In the genomic region with DNA sequence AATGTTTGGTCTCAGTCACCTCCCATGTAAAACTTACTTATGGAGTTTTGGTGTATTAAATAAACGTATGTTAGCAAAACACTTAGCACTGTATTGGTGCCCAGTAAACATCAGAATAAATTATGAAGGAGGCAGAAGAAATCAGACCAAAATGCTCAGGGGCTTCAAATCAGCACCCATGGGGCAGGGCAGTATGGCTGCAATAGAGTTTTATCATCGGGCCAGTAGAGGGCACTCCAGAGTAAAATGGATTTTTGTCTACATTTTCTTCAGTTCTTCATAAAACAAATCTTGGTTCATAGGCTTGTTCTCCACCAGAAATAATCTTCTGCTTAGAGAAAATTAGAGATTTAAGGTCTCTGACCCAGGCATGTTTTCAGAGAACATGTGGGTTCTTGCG, we compare ENCODE assay signal across 8 mouse cellular contexts.
DNase-seq lines count a peak whose midpoint lies in the region; ATAC-seq and TF ChIP-seq lines count a peak whose summit lies in the region.

No protein-coding gene starts in this region.

- no peak overlapping the region for H3K27ac ChIP-seq in forebrain, embryonic 13.5 days
- no peak overlapping the region for H3K27ac ChIP-seq in forebrain, embryonic 15.5 days (replicated peaks)
- no peak overlapping the region for H3K27ac ChIP-seq in liver, embryonic 14.5 days
- no peak overlapping the region for H3K27ac ChIP-seq in liver, embryonic 12.5 days
- no peak overlapping the region for H3K27ac ChIP-seq in MEL (ENCODE audit: control insufficient read depth, low read depth, low read length)
- H3K27ac ChIP-seq in lung, postnatal 0 days (ENCODE audit: low read length), result no peak overlapping the region

- peaks cover 7% of the 10 kb centered on the region; the same call in 1 of the 2 replicates for H3K36me3 ChIP-seq in forebrain, embryonic 13.5 days (ENCODE audit: poor library complexity, severe bottlenecking)
- no peaks in the 10 kb centered on the region for H3K36me3 ChIP-seq in forebrain, embryonic 15.5 days
- H3K36me3 ChIP-seq in liver, embryonic 14.5 days (replicated peaks; ENCODE audit: control insufficient read depth, insufficient read depth, low read depth), result no peaks in the 10 kb centered on the region
- H3K36me3 ChIP-seq in liver, embryonic 12.5 days, result no peaks in the 10 kb centered on the region
- H3K36me3 ChIP-seq in MEL (ENCODE audit: control insufficient read depth in 1 of 2, insufficient read depth in 2 of 2, low read length in 2 of 2), result no peaks in the 10 kb centered on the region
- H3K36me3 ChIP-seq in lung, postnatal 0 days (ENCODE audit: insufficient read depth, low read length), result no peaks in the 10 kb centered on the region

- H3K4me3 ChIP-seq in forebrain, embryonic 13.5 days, result no peak overlapping the region
- H3K4me3 ChIP-seq in forebrain, embryonic 15.5 days, result no peak overlapping the region
- no peak overlapping the region for H3K4me3 ChIP-seq in liver, embryonic 14.5 days (ENCODE audit: insufficient read depth in 1 of 2, low read depth in 2 of 2, low read length in 2 of 2)
- no peak overlapping the region for H3K4me3 ChIP-seq in liver, embryonic 12.5 days
- no peak overlapping the region for H3K4me3 ChIP-seq in MEL (ENCODE audit: control insufficient read depth in 1 of 2, insufficient read depth in 1 of 2, low read depth in 2 of 2, low read length in 2 of 2)
- no peak overlapping the region for H3K4me3 ChIP-seq in lung, postnatal 0 days (ENCODE audit: low read depth, low read length)

- no peaks in the 10 kb centered on the region for H3K79me2 ChIP-seq in MEL (ENCODE audit: control insufficient read depth, insufficient read depth, low read length, poor library complexity)

- TF ChIP-seq POLR2A in MEL (IDR thresholded peaks at IDR 0.05; ENCODE audit: control insufficient read depth in 1 of 2, insufficient read depth in 1 of 2, low read depth in 1 of 2, low read length in 2 of 2, poor library complexity in 1 of 2), result no peak

- no peak for TF ChIP-seq EP300 in liver, embryonic 14.5 days (IDR thresholded peaks at IDR 0.05; ENCODE audit: low read depth)
- TF ChIP-seq EP300 in MEL (IDR thresholded peaks at IDR 0.05; ENCODE audit: low read depth in 1 of 2, low read length in 2 of 2), result no peak
- TF ChIP-seq EP300 in lung, postnatal 0 days (IDR thresholded peaks at IDR 0.05), result no peak

- H3K9ac ChIP-seq in forebrain, embryonic 13.5 days, result no peak overlapping the region
- no peak overlapping the region for H3K9ac ChIP-seq in forebrain, embryonic 15.5 days (replicated peaks)
- H3K9ac ChIP-seq in liver, embryonic 14.5 days (replicated peaks), result no peak overlapping the region
- H3K9ac ChIP-seq in liver, embryonic 12.5 days, result no peak overlapping the region
- no peak overlapping the region for H3K9ac ChIP-seq in MEL (ENCODE audit: control insufficient read depth, low read depth, low read length, poor library complexity, severe bottlenecking)
- H3K9ac ChIP-seq in lung, postnatal 0 days (replicated peaks; ENCODE audit: low read depth), result no peak overlapping the region

- no peaks in the 10 kb centered on the region for H3K4me1 ChIP-seq in forebrain, embryonic 13.5 days
- H3K4me1 ChIP-seq in forebrain, embryonic 15.5 days, result no peaks in the 10 kb centered on the region
- H3K4me1 ChIP-seq in liver, embryonic 14.5 days (replicated peaks; ENCODE audit: control insufficient read depth in 2 of 2, insufficient read depth in 2 of 2, low read length in 1 of 2), result no peaks in the 10 kb centered on the region
- H3K4me1 ChIP-seq in liver, embryonic 12.5 days, result no peaks in the 10 kb centered on the region
- peaks cover 0 to 2% of the 10 kb centered on the region in 2 experiments; a peak in 1 of 4 replicates for H3K4me1 ChIP-seq in MEL (ENCODE audit: control insufficient read depth in 1 of 2, insufficient read depth in 2 of 2, low read length in 2 of 2)
- H3K4me1 ChIP-seq in lung, postnatal 0 days (ENCODE audit: insufficient read depth, low read depth, low read length), result no peaks in the 10 kb centered on the region

- 0 out of 2 replicates have a peak, but pooled peaks have one; percentile 51 for ATAC-seq in forebrain, embryonic 13.5 days
- no peak for ATAC-seq in forebrain, embryonic 15.5 days (replicated peaks)
- no peak for ATAC-seq in liver, embryonic 14.5 days (ENCODE audit: insufficient read depth)
- no peak for ATAC-seq in liver, embryonic 12.5 days
- ATAC-seq in lung, postnatal 0 days, result no peak
- no peak for ATAC-seq in megakaryocyte-erythroid progenitor cell, adult 5-6 weeks (replicated peaks; ENCODE audit: low FRiP score, low TSS enrichment, poor library complexity, severe bottlenecking)

- 29% methylated on average over 3 of the region's 3 CpGs for WGBS in forebrain, embryonic 13.5 days
- 30% methylated on average over 3 of the region's 3 CpGs for WGBS in forebrain, embryonic 15.5 days
- 16% methylated on average over 3 of the region's 3 CpGs for WGBS in liver, embryonic 14.5 days (ENCODE audit: insufficient replicate concordance)
- 19% methylated on average over 3 of the region's 3 CpGs for WGBS in liver, embryonic 12.5 days (ENCODE audit: insufficient replicate concordance)
- 17% methylated on average over 3 of the region's 3 CpGs for WGBS in lung, postnatal 0 days

- DNase-seq in liver, embryonic 14.5 days (ENCODE audit: low read depth in 3 of 3, low spot score in 3 of 3), result no peak
- DNase-seq in MEL (ENCODE audit: low read depth, low spot score), result peak; percentile 49
- no peak for DNase-seq in lung, postnatal 0 days (ENCODE audit: low spot score)
- DNase-seq in ovary, postnatal 14 days (ENCODE audit: low spot score), result no peak

- no peaks in the 10 kb centered on the region for H3K9me3 ChIP-seq in forebrain, embryonic 13.5 days (replicated peaks)
- no peaks in the 10 kb centered on the region for H3K9me3 ChIP-seq in forebrain, embryonic 15.5 days
- H3K9me3 ChIP-seq in liver, embryonic 14.5 days (ENCODE audit: control insufficient read depth, low read length), result no peaks in the 10 kb centered on the region
- H3K9me3 ChIP-seq in liver, embryonic 12.5 days (replicated peaks), result no peaks in the 10 kb centered on the region
- no peaks in the 10 kb centered on the region for H3K9me3 ChIP-seq in MEL (replicated peaks; ENCODE audit: insufficient read depth, low read length)
- H3K9me3 ChIP-seq in lung, postnatal 0 days (ENCODE audit: low read length), result no peaks in the 10 kb centered on the region

- TF ChIP-seq RAD21 in MEL (IDR thresholded peaks at IDR 0.05; ENCODE audit: low read depth, low read length), result peak; percentile 50

- H3K4me2 ChIP-seq in forebrain, embryonic 13.5 days, result no peak overlapping the region
- H3K4me2 ChIP-seq in forebrain, embryonic 15.5 days (replicated peaks), result no peak overlapping the region
- H3K4me2 ChIP-seq in liver, embryonic 14.5 days (ENCODE audit: low read depth), result no peak overlapping the region
- no peak overlapping the region for H3K4me2 ChIP-seq in liver, embryonic 12.5 days
- H3K4me2 ChIP-seq in lung, postnatal 0 days (replicated peaks; ENCODE audit: low read depth, low read length), result no peak overlapping the region

- peak; percentile 45 for TF ChIP-seq CTCF in liver, embryonic 14.5 days (IDR thresholded peaks at IDR 0.05; ENCODE audit: low read depth)
- TF ChIP-seq CTCF in MEL (IDR thresholded peaks at IDR 0.05 in 2 of 3, conservative IDR thresholded peaks at IDR 0.05 in 1 of 3; ENCODE audit: control insufficient read depth in 1 of 3, insufficient read depth in 1 of 3, low read depth in 2 of 3, low read length in 3 of 3, poor library complexity in 1 of 3, severe bottlenecking in 1 of 3), result peak; percentile 44 to 71 (median 62)
- TF ChIP-seq CTCF in lung, postnatal 0 days (IDR thresholded peaks at IDR 0.05), result peak; percentile 55

- no peaks in the 10 kb centered on the region for H3K27me3 ChIP-seq in forebrain, embryonic 13.5 days
- H3K27me3 ChIP-seq in forebrain, embryonic 15.5 days, result no peaks in the 10 kb centered on the region
- H3K27me3 ChIP-seq in liver, embryonic 14.5 days (ENCODE audit: control insufficient read depth, insufficient read depth, low read length), result no peaks in the 10 kb centered on the region
- H3K27me3 ChIP-seq in liver, embryonic 12.5 days (replicated peaks), result peaks cover 15% of the 10 kb centered on the region
- H3K27me3 ChIP-seq in MEL (ENCODE audit: control insufficient read depth in 1 of 2, insufficient read depth in 2 of 2, low read length in 2 of 2), result peaks cover 0 to 4% of the 10 kb centered on the region in 2 experiments; a peak in 1 of 4 replicates
- no peaks in the 10 kb centered on the region for H3K27me3 ChIP-seq in lung, postnatal 0 days (replicated peaks; ENCODE audit: insufficient read depth, low read length)

TF ChIP-seq in MEL, 35 proteins besides CTCF, POLR2A, EP300 and RAD21:
- TF ChIP-seq ZC3H11A (IDR thresholded peaks at IDR 0.05; ENCODE audit: low read depth, low read length) (0 out of 2 replicates have a peak, but pooled peaks have one; percentile 35), SMC3 (IDR thresholded peaks at IDR 0.05; ENCODE audit: low read depth, low read length) (peak; percentile 60), UBTF (IDR thresholded peaks at IDR 0.05; ENCODE audit: borderline replicate concordance, insufficient read depth, low read depth, low read length) (no peak), TAL1 (IDR thresholded peaks at IDR 0.05; ENCODE audit: low read length) (no peak), SIN3A (IDR thresholded peaks at IDR 0.05; ENCODE audit: low read length) (no peak), CHD2 (IDR thresholded peaks at IDR 0.05; ENCODE audit: low read length) (no peak), MYB (IDR thresholded peaks at IDR 0.05; ENCODE audit: low read depth, low read length) (no peak), HCFC1 (IDR thresholded peaks at IDR 0.05; ENCODE audit: low read depth, low read length) (no peak), USF2 (IDR thresholded peaks at IDR 0.05; ENCODE audit: borderline replicate concordance in 1 of 2, insufficient read depth in 1 of 2, low read depth in 1 of 2, low read length in 2 of 2) (no peak)
